Mouse (Mus musculus) myocyte (in vitro differentiated cells): ENCODE data around the gene Nfkbil1. TPM values are rescaled to one million over a fixed set of nuclear protein-coding genes. Genes with fewer than 3 reads are reported as not detected.

Experiments
- H3K27me3 ChIP-seq: one replicate; pipeline ENCODE4 v1.6.1; 2011; ENCODE audit not compliant: control insufficient read depth, insufficient read depth, insufficient read length
- H3K36me3 ChIP-seq: one replicate; pipeline ENCODE4 v1.6.1; 2011; ENCODE audit not compliant: control insufficient read depth, insufficient read depth
- H3K4me2 ChIP-seq: one replicate; pipeline ENCODE4 v1.6.1; 2011; ENCODE audit warnings: low read depth, control low read depth
- H3K4me3 ChIP-seq: one replicate; pipeline ENCODE4 v1.5.1; 2011; ENCODE audit warnings: mild to moderate bottlenecking, control low read depth, moderate library complexity
- H3K79me2 ChIP-seq: one replicate; pipeline ENCODE4 v1.6.1; 2011; ENCODE audit not compliant: control insufficient read depth, insufficient read depth
- H3ac ChIP-seq: one replicate; pipeline ENCODE4 v1.6.1; 2011; ENCODE audit not compliant: control insufficient read depth, insufficient read length
- CEBPB ChIP-seq: IDR thresholded peaks from 2 replicates; pipeline ENCODE4 v1.6.1; 2011; ENCODE audit warnings: mild to moderate bottlenecking, moderate library complexity; ENCODE audit not compliant: poor library complexity, insufficient read depth, severe bottlenecking
- E2F4 ChIP-seq: IDR thresholded peaks from one replicate; pipeline ENCODE4 v1.6.1; 2011; ENCODE audit warnings: mild to moderate bottlenecking, control low read depth, moderate library complexity; ENCODE audit not compliant: insufficient read depth
- MAX ChIP-seq: IDR thresholded peaks from one replicate; pipeline ENCODE4 v1.6.1; 2011; ENCODE audit warnings: low read depth, mild to moderate bottlenecking, control low read depth
- MYOD1 ChIP-seq, 3 experiments: IDR thresholded peaks; one replicate each; pipeline ENCODE4 v1.6.1; 2011; ENCODE audit warnings: control low read depth in 2 of 3, low read depth in 2 of 3, mild to moderate bottlenecking in 2 of 3, moderate library complexity in 1 of 3; ENCODE audit not compliant: insufficient read length in 2 of 3, control insufficient read depth in 1 of 3
- MYOG ChIP-seq, 3 experiments: IDR thresholded peaks; one replicate each; pipeline ENCODE4 v1.6.1; 2011; ENCODE audit warnings: control low read depth in 2 of 3, low read depth in 2 of 3, mild to moderate bottlenecking in 2 of 3; ENCODE audit not compliant: insufficient read length in 2 of 3, control insufficient read depth in 1 of 3, insufficient read depth in 1 of 3
- POLR2A ChIP-seq: IDR thresholded peaks from one replicate; pipeline ENCODE4 v1.6.1; 2011; ENCODE audit warnings: low read depth, mild to moderate bottlenecking, control low read depth, moderate library complexity; ENCODE audit not compliant: insufficient read length
- POLR2AphosphoS2 ChIP-seq: IDR thresholded peaks from one replicate; pipeline ENCODE4 v1.6.1; 2011; ENCODE audit warnings: low read depth, control low read depth; ENCODE audit not compliant: insufficient read length
- REST ChIP-seq: IDR thresholded peaks from one replicate; pipeline ENCODE4 v1.6.1; 2011; ENCODE audit warnings: mild to moderate bottlenecking, control low read depth, moderate library complexity; ENCODE audit not compliant: insufficient read depth, insufficient read length
- SRF ChIP-seq: IDR thresholded peaks from one replicate; pipeline ENCODE4 v1.6.1; 2011; ENCODE audit warnings: low read depth; ENCODE audit not compliant: control insufficient read depth, insufficient read length
- TCF12 ChIP-seq: IDR thresholded peaks from one replicate; pipeline ENCODE4 v1.6.1; 2011; ENCODE audit warnings: mild to moderate bottlenecking, control low read depth; ENCODE audit not compliant: poor library complexity, insufficient read depth, severe bottlenecking
- TCF3 ChIP-seq: IDR thresholded peaks from one replicate; pipeline ENCODE4 v1.6.1; 2011; ENCODE audit warnings: low read depth, control low read depth; ENCODE audit not compliant: insufficient read length
- USF1 ChIP-seq: IDR thresholded peaks from one replicate; pipeline ENCODE4 v1.6.1; 2011; ENCODE audit warnings: low read depth, mild to moderate bottlenecking, control low read depth, moderate library complexity
- polyA plus RNA-seq: library from polyadenylated mRNA; unstranded; fragments of >200 nt; fragmentation: generic; extraction: Trizol; gene quantifications from one replicate; pipeline ENCODE4 v1.2.1, GENCODE M21; 2012; ENCODE audit warnings: missing spikeins

The Nfkbil1 gene
- polyA plus RNA-seq: 27.1 TPM

DNA sequence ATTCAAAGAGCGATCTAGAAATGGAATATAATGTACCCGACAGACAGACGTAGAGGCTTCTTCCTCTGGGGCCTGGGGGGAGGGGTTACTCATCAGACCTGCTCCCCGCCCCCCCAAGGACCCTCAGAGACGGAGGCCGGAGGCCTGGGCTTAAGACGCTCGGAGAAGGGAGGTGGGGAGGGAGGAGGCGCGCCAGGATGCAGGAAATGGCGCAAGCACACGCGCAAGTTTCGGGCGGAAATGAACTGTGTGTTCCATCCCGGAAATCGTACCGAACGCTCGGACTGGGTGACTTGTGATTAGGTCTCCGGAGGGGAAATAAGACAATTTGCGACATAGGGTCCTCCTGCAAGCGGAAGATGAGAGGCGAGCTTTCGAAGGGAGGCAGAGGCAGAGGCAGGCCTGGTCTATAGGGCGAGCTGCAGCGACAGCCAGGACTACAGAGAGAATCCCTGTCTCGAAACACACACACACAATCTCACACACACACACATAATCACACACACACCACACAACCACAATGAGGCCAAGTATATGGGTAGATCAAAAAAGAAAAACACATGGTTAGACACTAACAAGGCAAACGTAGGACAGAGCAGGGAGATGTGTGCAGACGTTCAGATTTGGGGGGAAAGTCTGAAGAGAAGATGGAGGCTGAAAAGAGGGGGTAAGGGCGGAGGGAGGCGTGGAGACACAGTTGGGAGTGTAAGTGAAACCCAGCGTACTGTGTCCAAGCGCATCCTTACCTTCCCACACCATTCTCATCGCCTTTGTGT is at the start of gene Nfkbil1:
Gene Nfkbil1, minus strand, starts transcription at position 179 of the 776 bp plus-strand sequence.
- peak within 1 kb of the TSS; percentile 94 for H3K4me3 ChIP-seq
- no peaks in the 10 kb centered on the region for H3K27me3 ChIP-seq
- H3K4me2 ChIP-seq: peak within 1 kb of the TSS; percentile 92
- peaks cover 3% of the 10 kb centered on the region for H3K36me3 ChIP-seq
- peak within 1 kb of the TSS; percentile 80 for H3ac ChIP-seq
- H3K79me2 ChIP-seq: peaks cover 21% of the 10 kb centered on the region
- TF ChIP-seq CEBPB (0 out of 2 replicates have a peak, but pooled peaks have one; percentile 29), MAX (no peak), REST (no peak), E2F4 (no peak), TCF3 (no peak), MYOG (IDR thresholded peaks at IDR 0.05; ENCODE audit: control insufficient read depth in 1 of 3, insufficient read depth in 1 of 3, insufficient read length in 2 of 3, low read depth in 2 of 3) (no peak), POLR2A (peak; percentile 72), SRF (no peak), TCF12 (no peak), POLR2AphosphoS2 (peak; percentile 82), MYOD1 (IDR thresholded peaks at IDR 0.05; ENCODE audit: control insufficient read depth in 1 of 3, insufficient read length in 2 of 3, low read depth in 2 of 3) (peak in 1 of 3 experiments; percentile 12), USF1 (no peak)

DNA sequence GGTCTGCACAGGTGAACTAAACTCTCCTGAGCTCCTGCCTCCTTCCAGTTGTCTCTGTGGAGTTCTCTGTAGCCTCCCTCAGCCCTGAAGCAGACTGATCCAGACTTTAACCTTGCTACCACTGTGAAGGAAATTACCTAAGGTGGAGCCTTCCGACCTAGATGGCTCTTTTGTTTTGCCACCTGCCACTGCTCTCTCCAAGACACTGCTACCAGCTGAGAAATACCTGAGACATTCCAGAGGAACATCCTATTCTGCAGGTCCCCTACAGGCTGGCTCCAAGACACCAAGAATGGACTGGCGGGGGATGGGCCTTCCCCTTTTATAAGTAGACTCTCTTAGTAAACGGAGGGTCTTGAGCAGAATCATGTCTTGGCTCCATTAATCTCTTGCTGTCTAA is 44.7 kb upstream of the Nfkbil1 start:
- TF ChIP-seq USF1: no peak
- no peak for TF ChIP-seq POLR2AphosphoS2
- no peak for TF ChIP-seq REST
- TF ChIP-seq MYOD1 (IDR thresholded peaks at IDR 0.05; ENCODE audit: control insufficient read depth in 1 of 3, insufficient read length in 2 of 3, low read depth in 2 of 3): no peak
- no peak for TF ChIP-seq TCF3
- no peak for TF ChIP-seq POLR2A
- TF ChIP-seq TCF12: no peak
- no peak for TF ChIP-seq E2F4
- Histone ChIP-seq H3K36me3 (no peaks in the 10 kb centered on the region), H3K4me3 (no peak overlapping the region), H3ac (no peak overlapping the region), H3K4me2 (no peak overlapping the region), H3K79me2 (no peaks in the 10 kb centered on the region), H3K27me3 (no peaks in the 10 kb centered on the region)

DNA sequence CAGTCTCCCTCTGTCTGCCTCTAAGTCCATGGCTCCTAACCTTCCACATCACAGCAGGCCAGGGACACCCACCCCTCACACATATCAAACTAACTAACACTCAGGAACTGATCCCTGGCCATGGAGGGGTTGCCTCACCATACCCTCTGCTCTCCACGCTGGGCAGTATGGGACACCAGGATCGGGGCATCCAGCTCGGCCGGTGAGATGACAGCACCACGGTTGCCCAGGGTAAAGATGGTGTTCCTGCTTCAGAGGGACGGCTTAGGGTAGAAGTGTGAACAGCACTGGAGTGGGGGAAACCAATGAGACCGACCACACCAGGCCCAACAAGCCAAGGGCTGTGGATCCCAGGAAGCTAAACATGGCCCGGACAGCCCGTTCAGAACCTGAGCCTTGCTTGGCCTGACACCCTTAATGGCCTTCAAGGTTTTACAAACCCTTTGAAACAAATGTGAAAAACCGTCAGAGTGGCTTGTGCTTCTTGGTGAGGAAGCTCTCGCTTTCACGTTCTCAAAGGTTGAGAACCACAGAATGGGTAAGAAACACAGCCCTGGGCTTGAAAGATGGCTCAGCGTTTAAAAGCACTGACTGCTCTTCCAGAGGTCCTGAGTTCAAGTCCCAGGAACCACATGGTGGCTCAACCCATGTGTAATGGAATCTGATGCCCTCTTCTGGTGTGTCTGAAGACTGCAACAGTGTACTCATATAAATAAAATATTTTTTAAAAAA is 43.5 kb upstream of the Nfkbil1 start:
- no peak overlapping the region for H3K4me2 ChIP-seq
- TF ChIP-seq MYOG (IDR thresholded peaks at IDR 0.05; ENCODE audit: control insufficient read depth in 1 of 3, insufficient read depth in 1 of 3, insufficient read length in 2 of 3, low read depth in 2 of 3): no peak
- H3K4me3 ChIP-seq: no peak overlapping the region
- no peak overlapping the region for H3ac ChIP-seq
- no peaks in the 10 kb centered on the region for H3K27me3 ChIP-seq
- H3K36me3 ChIP-seq: no peaks in the 10 kb centered on the region
- H3K79me2 ChIP-seq: no peaks in the 10 kb centered on the region

DNA sequence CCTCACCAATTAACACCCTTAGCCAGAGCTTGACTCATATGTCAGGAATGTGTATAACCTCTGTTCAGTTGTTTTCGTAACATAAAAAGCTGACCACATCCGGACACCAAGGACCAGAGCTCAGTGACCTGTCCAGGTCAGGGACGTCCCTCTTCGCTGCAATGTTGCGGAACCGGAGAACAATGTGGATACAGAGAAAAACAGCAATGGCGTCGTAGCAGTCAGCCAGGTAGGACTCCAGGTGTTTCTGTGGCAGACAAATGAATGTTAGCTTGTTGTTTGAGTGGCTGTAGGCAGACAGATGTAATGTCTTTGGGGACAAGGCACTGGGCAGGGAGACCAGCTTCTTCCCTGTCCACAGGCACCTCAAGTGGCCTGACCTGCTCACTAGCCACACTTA is 42.5 kb upstream of the Nfkbil1 start:
- no peaks in the 10 kb centered on the region for H3K79me2 ChIP-seq
- no peak overlapping the region for H3K4me2 ChIP-seq
- no peaks in the 10 kb centered on the region for H3K27me3 ChIP-seq
- no peak overlapping the region for H3K4me3 ChIP-seq
- H3K36me3 ChIP-seq: no peaks in the 10 kb centered on the region
- TF ChIP-seq SRF (no peak), USF1 (no peak), TCF12 (no peak), MAX (no peak), MYOD1 (IDR thresholded peaks at IDR 0.05; ENCODE audit: control insufficient read depth in 1 of 3, insufficient read length in 2 of 3, low read depth in 2 of 3) (no peak), E2F4 (no peak), POLR2AphosphoS2 (no peak), POLR2A (no peak)
- no peak overlapping the region for H3ac ChIP-seq

DNA sequence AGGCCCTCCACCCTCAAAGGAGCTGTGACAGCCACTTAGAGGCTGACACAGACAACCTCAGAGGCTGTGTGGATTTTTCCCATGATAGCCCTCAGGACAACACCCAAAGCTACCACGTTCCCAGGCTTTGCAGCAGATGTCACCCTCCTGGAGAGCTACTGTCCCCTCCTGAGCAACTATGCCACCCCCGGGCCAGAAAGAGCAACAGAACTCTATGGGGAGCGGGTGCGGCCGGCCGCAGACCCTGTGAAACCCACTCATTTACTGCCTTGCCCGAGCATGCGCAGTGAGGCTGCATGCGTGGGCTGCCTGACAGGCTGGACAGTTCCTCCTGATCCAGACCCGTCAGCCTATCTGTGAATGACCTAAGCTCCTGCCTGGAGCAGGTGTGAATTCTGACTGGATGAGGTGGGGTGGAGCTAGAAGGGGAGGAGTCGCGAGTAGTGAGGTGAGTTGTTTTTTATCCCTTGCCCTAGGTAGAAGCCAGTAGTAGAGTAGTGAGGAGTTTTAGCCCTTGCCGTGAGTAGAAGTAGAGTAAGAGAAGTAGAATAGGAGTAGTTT is 40.8 kb upstream of the Nfkbil1 start:
- Histone ChIP-seq H3K27me3 (no peaks in the 10 kb centered on the region), H3K4me2 (no peak overlapping the region), H3ac (no peak overlapping the region), H3K79me2 (no peaks in the 10 kb centered on the region), H3K36me3 (no peaks in the 10 kb centered on the region), H3K4me3 (no peak overlapping the region)
- no peak for TF ChIP-seq MYOD1 (IDR thresholded peaks at IDR 0.05; ENCODE audit: control insufficient read depth in 1 of 3, insufficient read length in 2 of 3, low read depth in 2 of 3)
- TF ChIP-seq E2F4: no peak
- TF ChIP-seq MYOG (IDR thresholded peaks at IDR 0.05; ENCODE audit: control insufficient read depth in 1 of 3, insufficient read depth in 1 of 3, insufficient read length in 2 of 3, low read depth in 2 of 3): no peak
- no peak for TF ChIP-seq TCF3
- TF ChIP-seq POLR2AphosphoS2: no peak
- no peak for TF ChIP-seq MAX
- TF ChIP-seq POLR2A: no peak
- TF ChIP-seq CEBPB: no peak
- TF ChIP-seq TCF12: no peak
- TF ChIP-seq SRF: no peak
- TF ChIP-seq REST: no peak
- TF ChIP-seq USF1: no peak
